Mouse (Mus musculus): ENCODE data around the gene Tns1. TPM values are rescaled to one million over a fixed set of nuclear protein-coding genes. Genes with fewer than 3 reads are reported as not detected.

Tns1 gene
- polyA plus RNA-seq, 1 experiment from 2014 or later = 120 TPM

DNA sequence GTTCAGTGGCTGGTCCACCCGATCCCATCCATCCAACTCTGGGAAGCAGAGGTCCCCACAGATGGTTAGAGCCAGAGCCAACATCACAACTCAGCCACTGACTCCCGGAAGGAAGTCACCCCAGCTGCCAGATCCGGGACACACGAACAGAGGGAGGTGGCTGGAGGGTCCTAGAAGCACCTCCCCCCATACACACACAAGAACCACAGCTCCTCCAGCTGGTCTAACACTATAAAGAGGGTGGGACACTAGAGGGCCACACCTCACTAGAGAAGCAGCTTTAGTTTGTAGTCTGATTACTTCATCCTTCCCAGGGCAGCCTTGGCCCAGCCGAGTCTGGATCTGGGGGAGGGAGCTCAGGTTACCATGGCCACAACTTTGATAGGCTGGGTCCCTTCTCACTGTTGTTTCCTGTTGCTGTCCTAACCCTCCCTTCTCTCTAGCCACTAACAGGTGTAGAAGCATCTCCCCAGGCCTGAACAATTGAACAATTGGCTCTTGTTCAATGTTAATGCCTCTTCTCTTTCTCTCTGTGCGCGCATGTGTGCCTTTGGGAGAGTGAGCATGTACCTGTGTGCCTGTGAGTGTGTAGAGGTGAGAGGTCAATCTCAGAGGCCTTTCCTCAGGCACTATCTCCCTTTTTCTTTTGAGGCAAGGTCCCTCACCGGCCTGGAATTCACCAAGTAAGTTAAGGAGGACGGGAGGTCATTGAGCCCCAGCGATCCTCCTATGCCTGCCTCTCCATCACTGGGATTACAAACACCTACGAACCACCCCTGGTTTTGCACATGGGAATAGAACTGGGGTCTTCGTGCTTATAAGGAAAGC, 157.6 kb downstream of the Tns1 start:
- Histone ChIP-seq H3K27me3 (ENCODE audit: control insufficient read depth, insufficient read depth, low read length) (no peaks in the 10 kb centered on the region), H3K27ac (ENCODE audit: low read length) (peak overlapping the region; percentile 80), H3K4me1 (ENCODE audit: control insufficient read depth, insufficient read depth, low read length) (peaks cover 84% of the 10 kb centered on the region), H3K9me3 (replicated peaks; ENCODE audit: control insufficient read depth, low read length) (no peaks in the 10 kb centered on the region), H3K4me2 (ENCODE audit: low read depth, low read length) (no peak overlapping the region), H3K4me3 (ENCODE audit: low read length) (no peak overlapping the region), H3K9ac (ENCODE audit: low read length) (0 out of 2 replicates have a peak overlapping the region, but pooled peaks have one; percentile 15), H3K36me3 (ENCODE audit: control insufficient read depth, insufficient read depth) (peaks cover 14% of the 10 kb centered on the region)
- peak; percentile 8; the same call in 1 of the 2 replicates for ATAC-seq (replicated peaks; ENCODE audit: extremely low read depth, insufficient read depth, low FRiP score)
- WGBS = 51% methylated on average over 12 of the region's 12 CpGs

DNA sequence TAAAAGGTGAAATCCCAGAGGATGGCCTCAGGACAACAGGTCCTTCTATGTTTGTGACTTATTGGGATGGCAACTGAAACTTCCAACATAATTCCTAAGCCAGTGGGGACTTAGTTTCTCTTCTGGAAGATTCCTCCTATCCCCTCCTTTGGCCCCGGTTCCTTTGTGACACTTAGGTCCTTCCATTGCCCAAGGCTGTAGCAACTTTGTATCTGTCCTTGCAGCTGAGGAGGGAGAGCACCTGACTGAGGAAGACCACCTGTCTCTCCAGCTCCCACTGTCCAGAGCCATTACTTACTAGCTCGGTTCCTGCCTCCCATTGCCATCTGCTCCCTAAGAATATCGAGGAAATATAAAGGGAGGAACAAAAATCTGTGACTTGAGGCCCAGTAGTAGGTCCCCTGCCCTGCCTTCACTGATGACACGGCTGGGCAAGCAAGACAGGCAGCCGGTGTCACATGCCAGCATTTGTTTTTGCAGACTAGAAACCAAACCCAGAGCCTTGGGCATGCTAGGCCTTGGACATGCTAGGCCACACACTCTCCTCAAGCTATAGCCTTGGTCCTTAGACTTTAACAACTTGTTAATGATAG, 160.0 kb downstream of the Tns1 start:
- no peak for ATAC-seq (replicated peaks; ENCODE audit: extremely low read depth, insufficient read depth, low FRiP score)
- Histone ChIP-seq H3K4me1 (ENCODE audit: control insufficient read depth, insufficient read depth, low read length) (peaks cover 92% of the 10 kb centered on the region), H3K4me2 (ENCODE audit: low read depth, low read length) (peak overlapping the region; percentile 74)

DNA sequence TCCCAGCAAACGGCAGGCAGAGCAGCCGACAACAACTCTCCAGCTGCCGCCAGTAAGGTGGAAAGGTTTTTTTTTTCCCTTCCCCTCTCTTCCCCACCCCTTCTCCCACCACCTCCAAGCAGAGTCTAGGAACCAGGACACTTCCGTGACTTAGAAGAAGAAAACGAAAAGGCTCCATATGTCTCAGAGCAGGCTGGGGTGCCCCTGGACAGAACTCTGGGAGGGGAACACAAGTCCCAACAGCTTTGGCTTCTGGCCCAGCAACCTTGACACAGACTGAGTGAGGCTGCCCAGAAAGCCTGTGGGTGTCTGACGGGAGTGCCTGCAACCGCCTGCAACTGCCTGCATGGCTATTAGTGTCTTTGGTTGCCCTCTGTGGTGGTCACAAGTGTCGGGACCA, 160.6 kb downstream of the Tns1 start:
- no peak for ATAC-seq (replicated peaks; ENCODE audit: extremely low read depth, insufficient read depth, low FRiP score)

More for the DNA sequence above, 160.0 kb downstream of the Tns1 start:
- Histone ChIP-seq H3K9me3 (replicated peaks; ENCODE audit: control insufficient read depth, low read length) (no peaks in the 10 kb centered on the region), H3K36me3 (ENCODE audit: control insufficient read depth, insufficient read depth) (peaks cover 7% of the 10 kb centered on the region; the same call in 1 of the 2 replicates), H3K4me3 (ENCODE audit: low read length) (no peak overlapping the region), H3K27me3 (ENCODE audit: control insufficient read depth, insufficient read depth, low read length) (no peaks in the 10 kb centered on the region), H3K27ac (ENCODE audit: low read length) (peak overlapping the region; percentile 100), H3K9ac (ENCODE audit: low read length) (peak overlapping the region; percentile 77)
- WGBS = 70% methylated on average over 5 of the region's 5 CpGs

DNA sequence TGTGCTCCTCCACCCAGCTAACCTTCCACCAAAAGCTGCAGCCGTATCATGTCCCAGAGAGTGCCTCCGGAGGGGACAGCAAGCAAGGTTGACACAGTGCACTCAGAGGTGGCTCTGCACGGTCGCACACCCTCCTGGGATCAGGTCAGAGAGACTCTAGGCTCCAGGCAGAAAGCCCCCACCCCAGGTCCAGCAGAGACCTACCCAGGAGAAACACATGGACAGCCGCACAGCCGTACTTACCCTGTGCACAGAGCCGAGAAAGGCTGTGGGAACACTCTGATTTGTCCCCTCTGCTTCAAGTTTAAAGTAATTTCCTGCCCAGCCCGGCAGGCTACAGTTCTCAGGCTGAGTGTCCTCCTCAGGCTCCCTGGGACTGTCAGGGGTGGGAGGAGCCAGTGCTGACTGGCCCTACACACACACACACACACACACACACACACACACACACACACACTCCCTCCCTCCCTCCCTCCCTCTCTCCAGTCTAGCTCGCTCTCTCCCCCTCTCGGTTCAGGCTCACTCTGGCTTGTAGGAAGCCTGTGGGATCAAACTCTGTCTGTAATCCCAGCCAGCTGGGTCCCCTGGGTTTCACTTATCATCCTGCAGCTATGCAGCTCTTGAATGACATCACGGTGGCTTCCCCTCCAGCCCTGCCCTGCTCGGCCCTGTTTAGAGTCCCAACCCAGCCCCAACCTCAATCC, 161.4 kb downstream of the Tns1 start:
- H3K4me3 ChIP-seq (ENCODE audit: low read length) = peak overlapping the region; percentile 72
- H3K27me3 ChIP-seq (ENCODE audit: control insufficient read depth, insufficient read depth, low read length) = no peaks in the 10 kb centered on the region
- H3K9ac ChIP-seq (ENCODE audit: low read length) = peak overlapping the region; percentile 93
- no peaks in the 10 kb centered on the region for H3K9me3 ChIP-seq (replicated peaks; ENCODE audit: control insufficient read depth, low read length)
- ATAC-seq (replicated peaks; ENCODE audit: extremely low read depth, insufficient read depth, low FRiP score) = peak; percentile 88
- peak overlapping the region; percentile 100 for H3K27ac ChIP-seq (ENCODE audit: low read length)
- peaks cover 11% of the 10 kb centered on the region; the same call in 1 of the 2 replicates for H3K36me3 ChIP-seq (ENCODE audit: control insufficient read depth, insufficient read depth)
- WGBS = 8% methylated on average over 12 of the region's 12 CpGs
- H3K4me1 ChIP-seq (ENCODE audit: control insufficient read depth, insufficient read depth, low read length) = peaks cover 92% of the 10 kb centered on the region
- H3K4me2 ChIP-seq (ENCODE audit: low read depth, low read length) = peak overlapping the region; percentile 74

More for the DNA sequence above, 160.6 kb downstream of the Tns1 start:
- peak overlapping the region; percentile 72 for H3K4me3 ChIP-seq (ENCODE audit: low read length)
- H3K9ac ChIP-seq (ENCODE audit: low read length) = peak overlapping the region; percentile 77
- no peaks in the 10 kb centered on the region for H3K9me3 ChIP-seq (replicated peaks; ENCODE audit: control insufficient read depth, low read length)
- H3K36me3 ChIP-seq (ENCODE audit: control insufficient read depth, insufficient read depth) = peaks cover 11% of the 10 kb centered on the region; the same call in 1 of the 2 replicates
- peaks cover 92% of the 10 kb centered on the region for H3K4me1 ChIP-seq (ENCODE audit: control insufficient read depth, insufficient read depth, low read length)
- H3K27me3 ChIP-seq (ENCODE audit: control insufficient read depth, insufficient read depth, low read length) = no peaks in the 10 kb centered on the region
- 24% methylated on average over 8 of the region's 8 CpGs for WGBS
- peak overlapping the region; percentile 74 for H3K4me2 ChIP-seq (ENCODE audit: low read depth, low read length)
- peak overlapping the region; percentile 100 for H3K27ac ChIP-seq (ENCODE audit: low read length)

DNA sequence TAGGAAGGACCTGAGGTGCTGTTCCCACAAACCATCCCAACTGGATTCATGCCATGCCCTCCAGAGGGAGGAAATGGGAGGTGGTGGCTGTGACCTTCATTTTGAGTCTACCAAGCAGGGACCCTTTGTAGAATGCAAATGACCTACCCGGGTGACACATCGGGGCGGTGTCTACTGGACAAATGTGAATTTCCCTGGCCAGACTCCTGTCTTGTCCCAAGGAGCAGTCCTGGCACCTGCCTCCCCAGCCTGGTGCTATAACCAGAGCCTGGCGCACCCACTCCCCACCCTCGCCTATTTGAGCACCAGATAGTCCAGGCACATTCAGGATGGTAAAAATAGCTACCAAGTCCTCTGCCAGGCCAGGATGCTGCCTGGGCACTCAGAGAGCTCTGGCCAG, 162.2 kb downstream of the Tns1 start:
- WGBS = 44% methylated on average over 5 of the region's 5 CpGs
- Histone ChIP-seq H3K27ac (ENCODE audit: low read length) (peak overlapping the region; percentile 100), H3K9me3 (replicated peaks; ENCODE audit: control insufficient read depth, low read length) (no peaks in the 10 kb centered on the region), H3K4me2 (ENCODE audit: low read depth, low read length) (peak overlapping the region; percentile 74), H3K4me1 (ENCODE audit: control insufficient read depth, insufficient read depth, low read length) (peaks cover 93% of the 10 kb centered on the region), H3K4me3 (ENCODE audit: low read length) (peak overlapping the region; percentile 72), H3K36me3 (ENCODE audit: control insufficient read depth, insufficient read depth) (0 out of 2 replicates have a peak, but pooled peaks cover 9% of the 10 kb centered on the region), H3K9ac (ENCODE audit: low read length) (peak overlapping the region; percentile 93), H3K27me3 (ENCODE audit: control insufficient read depth, insufficient read depth, low read length) (no peaks in the 10 kb centered on the region)
- no peak for ATAC-seq (replicated peaks; ENCODE audit: extremely low read depth, insufficient read depth, low FRiP score)

GRCm38 (mm10) chr1:73959758-73960157, 164.5 kb downstream of the Tns1 start:
- H3K9me3 ChIP-seq (replicated peaks; ENCODE audit: control insufficient read depth, low read length) = no peaks in the 10 kb centered on the region
- ATAC-seq (replicated peaks; ENCODE audit: extremely low read depth, insufficient read depth, low FRiP score) = no peak
- 0 out of 2 replicates have a peak, but pooled peaks cover 4% of the 10 kb centered on the region for H3K36me3 ChIP-seq (ENCODE audit: control insufficient read depth, insufficient read depth)
- peak overlapping the region; percentile 92 for H3K27ac ChIP-seq (ENCODE audit: low read length)
- peak overlapping the region; percentile 64 for H3K9ac ChIP-seq (ENCODE audit: low read length)
- H3K4me3 ChIP-seq (ENCODE audit: low read length) = peak overlapping the region; percentile 40
- 49% methylated on average over 10 of the region's 10 CpGs for WGBS
- peak overlapping the region; percentile 74 for H3K4me2 ChIP-seq (ENCODE audit: low read depth, low read length)
- no peaks in the 10 kb centered on the region for H3K27me3 ChIP-seq (ENCODE audit: control insufficient read depth, insufficient read depth, low read length)
- H3K4me1 ChIP-seq (ENCODE audit: control insufficient read depth, insufficient read depth, low read length) = peaks cover 96% of the 10 kb centered on the region

- Histone ChIP-seq H3K36me3 (ENCODE audit: control insufficient read depth, insufficient read depth) (0 out of 2 replicates have a peak, but pooled peaks cover 4% of the 10 kb centered on the region), H3K4me3 (ENCODE audit: low read length) (peak overlapping the region; percentile 40), H3K27ac (ENCODE audit: low read length) (peak overlapping the region; percentile 92), H3K4me1 (ENCODE audit: control insufficient read depth, insufficient read depth, low read length) (peaks cover 96% of the 10 kb centered on the region), H3K4me2 (ENCODE audit: low read depth, low read length) (peak overlapping the region; percentile 74), H3K9ac (ENCODE audit: low read length) (peak overlapping the region; percentile 64), H3K27me3 (ENCODE audit: control insufficient read depth, insufficient read depth, low read length) (no peaks in the 10 kb centered on the region), H3K9me3 (replicated peaks; ENCODE audit: control insufficient read depth, low read length) (no peaks in the 10 kb centered on the region)
- 46% methylated on average over 6 of the region's 6 CpGs for WGBS
- ATAC-seq (replicated peaks; ENCODE audit: extremely low read depth, insufficient read depth, low FRiP score) = no peak
Observed at GRCm38 (mm10) chr1:73959344-73959743, 164.9 kb downstream of the Tns1 start.

DNA sequence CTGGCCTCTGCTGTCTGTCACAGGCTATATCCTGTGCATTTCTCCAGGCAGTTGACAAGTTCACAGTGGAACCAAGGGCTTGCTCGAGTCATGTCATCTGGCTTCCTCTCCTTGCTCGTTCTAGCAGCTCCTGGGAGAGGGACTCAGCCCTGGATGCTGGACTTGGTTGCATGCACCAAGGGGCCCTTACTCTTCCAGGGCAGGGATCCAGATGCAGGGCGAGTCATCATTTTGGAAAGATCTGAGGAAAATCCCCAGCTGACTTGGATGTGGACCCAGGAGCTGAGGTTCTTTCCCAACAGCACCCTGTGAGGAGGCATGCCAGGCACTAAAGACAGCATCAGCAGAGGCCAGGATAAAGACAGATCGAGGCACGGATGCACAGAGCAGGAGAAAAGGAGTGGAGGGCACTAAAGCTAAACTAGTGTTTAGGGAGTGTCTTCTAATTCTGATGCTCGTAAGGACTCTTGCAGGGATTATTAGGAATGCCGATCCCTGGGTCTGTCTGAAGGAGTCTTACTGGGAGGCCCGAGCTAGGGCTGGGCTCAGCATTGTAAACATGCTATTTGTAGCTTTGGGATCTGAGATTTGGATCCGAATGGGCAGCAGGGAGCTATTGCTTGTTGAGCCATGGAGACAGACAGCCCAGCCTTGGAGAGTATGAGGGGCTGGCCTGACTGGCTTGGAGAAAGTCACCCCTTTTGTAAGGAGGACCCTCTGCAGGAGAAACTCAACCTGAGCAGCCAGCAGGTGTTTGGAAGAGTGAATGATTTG, 165.9 kb downstream of the Tns1 start:
- peak overlapping the region; percentile 65 for H3K9ac ChIP-seq (ENCODE audit: low read length)
- H3K4me2 ChIP-seq (ENCODE audit: low read depth, low read length) = peak overlapping the region; percentile 74
- no peak for ATAC-seq (replicated peaks; ENCODE audit: extremely low read depth, insufficient read depth, low FRiP score)
- no peaks in the 10 kb centered on the region for H3K9me3 ChIP-seq (replicated peaks; ENCODE audit: control insufficient read depth, low read length)
- H3K27ac ChIP-seq (ENCODE audit: low read length) = peak overlapping the region; percentile 92
- no peak overlapping the region for H3K4me3 ChIP-seq (ENCODE audit: low read length)
- peaks cover 12% of the 10 kb centered on the region for H3K36me3 ChIP-seq (ENCODE audit: control insufficient read depth, insufficient read depth)
- no peaks in the 10 kb centered on the region for H3K27me3 ChIP-seq (ENCODE audit: control insufficient read depth, insufficient read depth, low read length)
- WGBS = 38% methylated on average over 9 of the region's 9 CpGs
- H3K4me1 ChIP-seq (ENCODE audit: control insufficient read depth, insufficient read depth, low read length) = peaks cover 96% of the 10 kb centered on the region
